Mouse (Mus musculus) brain, embryonic 18.5 days (tissue): ENCODE data around the gene Csn1s1.

Experiments
- DNase-seq: peaks from one replicate; pipeline ENCODE4 v3.0.0-alpha.2; 2012; ENCODE audit warnings: low read depth, low spot score

Gene Csn1s1

DNA sequence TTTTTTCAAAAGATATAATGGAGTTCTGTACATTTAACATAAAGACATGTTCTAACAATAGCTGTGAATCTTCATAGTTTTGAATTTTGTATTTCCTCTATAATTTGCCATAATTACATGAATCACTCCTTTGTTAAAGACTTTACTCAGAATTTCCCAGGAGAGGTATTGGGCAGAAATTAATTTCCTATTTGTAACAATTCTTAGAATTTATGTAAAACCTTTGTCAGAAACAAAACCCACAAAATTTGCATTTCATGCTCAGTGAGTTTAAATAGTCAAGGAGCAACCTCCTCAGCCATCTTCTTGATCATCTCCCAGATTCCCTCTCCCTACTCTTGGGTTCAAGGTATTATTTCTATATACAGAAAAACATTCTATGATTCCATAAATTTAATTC, at the start of gene Csn1s1:
TSS of gene Csn1s1 (plus strand) at position 301 of the 400 bp plus-strand sequence.
- DNase-seq: no peak

DNA sequence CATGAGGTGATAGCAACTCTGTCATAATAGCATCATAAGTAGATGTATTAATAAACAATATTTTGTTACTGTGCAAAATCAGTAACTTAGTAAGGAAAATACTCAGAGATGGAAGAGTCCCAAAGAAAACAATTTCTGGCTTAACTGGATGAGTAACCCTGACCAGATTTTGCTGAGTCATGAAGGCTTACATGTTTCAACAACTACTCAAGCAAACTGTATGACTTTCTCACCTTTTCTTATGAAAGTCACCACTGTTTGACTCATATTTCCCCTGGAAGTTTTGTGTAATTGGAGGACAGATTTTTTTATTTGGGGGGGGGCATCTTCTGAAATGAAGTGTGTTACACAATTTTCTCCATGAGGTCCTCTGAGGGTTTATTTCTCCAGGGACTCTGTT, 43.3 kb upstream of the Csn1s1 start:
- no peak for DNase-seq

DNA sequence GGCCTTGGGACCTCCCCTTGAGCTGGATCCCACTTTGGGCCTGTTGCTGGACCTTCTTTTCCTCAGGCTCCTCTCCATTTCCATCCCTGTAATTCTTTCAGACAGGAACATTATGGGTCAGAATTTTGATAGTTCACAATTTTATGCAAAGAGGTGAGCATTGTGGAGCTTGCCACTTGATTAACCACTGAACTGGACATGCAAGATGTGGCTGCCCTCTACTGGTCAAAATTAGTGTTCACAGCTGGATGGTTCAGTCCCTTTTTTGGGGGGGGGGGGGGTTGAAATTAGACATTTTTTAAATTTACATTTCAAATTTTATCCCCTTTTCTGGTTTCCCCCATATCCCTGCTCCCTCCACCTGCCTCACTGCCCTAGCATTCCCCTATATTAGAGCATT, 23.2 kb upstream of the Csn1s1 start:
- no peak for DNase-seq

DNA sequence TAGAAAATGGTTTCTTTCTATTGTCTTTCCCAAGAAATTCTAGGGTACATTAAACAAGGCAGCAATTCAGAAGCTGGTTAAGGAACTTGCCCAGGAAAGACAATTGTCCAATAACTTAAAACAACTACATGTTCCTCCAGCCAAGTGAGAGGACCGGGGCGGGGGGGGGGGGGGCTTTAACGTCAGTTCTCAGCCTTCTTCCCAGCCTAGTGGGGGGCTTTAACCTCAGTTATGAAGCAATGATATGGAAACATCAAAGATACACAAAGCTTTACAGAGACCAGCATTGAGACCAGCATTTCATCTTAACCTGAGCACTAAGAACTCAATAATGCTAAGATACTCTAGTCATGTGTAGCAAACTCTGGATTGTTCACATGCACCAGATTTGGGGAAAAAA, 33.5 kb downstream of the Csn1s1 start, which contains the start of gene Csn2:
TSS of gene Csn2 (minus strand) at position 101 of the 400 bp plus-strand sequence.
- DNase-seq: no peak

DNA sequence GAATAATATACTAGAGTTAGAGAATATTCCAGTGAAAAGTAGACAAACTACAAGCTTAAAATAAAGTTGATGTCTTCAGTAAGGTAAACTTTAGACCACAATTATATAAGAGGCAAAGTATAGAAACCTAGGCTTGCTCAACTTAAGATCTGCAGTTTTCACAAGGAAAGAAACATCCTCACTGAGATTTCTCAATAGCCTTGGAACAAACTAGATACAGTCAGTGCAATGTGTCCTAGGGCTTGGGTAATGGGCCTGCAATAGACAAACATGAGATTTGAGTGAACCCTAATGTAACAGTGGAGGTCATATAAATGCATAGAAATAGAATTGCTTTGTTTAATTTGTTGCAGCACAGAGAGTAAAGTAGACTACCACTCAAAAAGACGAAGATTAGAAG, 39.9 kb downstream of the Csn1s1 start:
- DNase-seq: no peak
